Mouse (Mus musculus) embryonic fibroblast, embryonic 13.5 days (primary cell): Measurements from ENCODE around the gene Dnajc16. TPM values are rescaled to one million over a fixed set of nuclear protein-coding genes. Genes with fewer than 3 reads are reported as not detected.
A peak's percentile ranks its signal among the peaks of the same experiment; 100 is the strongest.

ENCODE experiments used
- H3K27ac ChIP-seq: 2 replicates; pipeline ENCODE4 v1.5.1; 2012; ENCODE audit warnings: low read length, control low read depth, inconsistent platforms; ENCODE audit not compliant: insufficient read depth
- H3K4me1 ChIP-seq: 2 replicates; pipeline ENCODE4 v1.6.1; 2011; ENCODE audit warnings: low read length; ENCODE audit not compliant: control insufficient read depth, insufficient read depth
- H3K4me3 ChIP-seq: 2 replicates; pipeline ENCODE4 v1.5.1; 2011; ENCODE audit warnings: mild to moderate bottlenecking, control low read depth, low read length; ENCODE audit not compliant: insufficient read depth
- CTCF ChIP-seq: IDR thresholded peaks from 2 replicates; pipeline ENCODE4 v1.5.1; 2011; ENCODE audit warnings: mild to moderate bottlenecking, control low read depth, low read length, moderate library complexity, borderline replicate concordance; ENCODE audit not compliant: insufficient read depth
- POLR2A ChIP-seq: IDR thresholded peaks from 2 replicates; pipeline ENCODE4 v1.6.1; 2011; ENCODE audit warnings: low read depth, mild to moderate bottlenecking, control low read depth, low read length, moderate library complexity
- polyA plus RNA-seq: library from polyadenylated mRNA; stranded (reverse); fragments of >200 nt; gene quantifications from 2 replicates; pipeline ENCODE4 v1.2.4, GENCODE M21; 2011; ENCODE audit warnings: low read depth; ENCODE audit not compliant: missing spikeins, insufficient read length

Dnajc16 gene
- polyA plus RNA-seq, 1 experiment, result 11.3 TPM

GRCm38 (mm10) chr4:141767353-141768036 is 23.2 kb downstream of the Dnajc16 start:
- Histone ChIP-seq H3K4me3 (no peak overlapping the region), H3K4me1 (peaks cover 8% of the 10 kb centered on the region; the same call in 1 of the 2 replicates), H3K27ac (peak overlapping the region; percentile 85)
- TF ChIP-seq CTCF (no peak), POLR2A (peak; percentile 45; the same call in 1 of the 2 replicates)

- TF ChIP-seq POLR2A (no peak), CTCF (no peak)
- Histone ChIP-seq H3K4me3 (no peak overlapping the region), H3K27ac (peak overlapping the region; percentile 85), H3K4me1 (peaks cover 8% of the 10 kb centered on the region; the same call in 1 of the 2 replicates)
Measured at GRCm38 (mm10) chr4:141766668-141767352, 23.9 kb downstream of the Dnajc16 start.

- no peak overlapping the region for H3K4me3 ChIP-seq
- TF ChIP-seq POLR2A, result no peak
- TF ChIP-seq CTCF, result no peak
- peaks cover 8% of the 10 kb centered on the region; the same call in 1 of the 2 replicates for H3K4me1 ChIP-seq
- peak overlapping the region; percentile 85 for H3K27ac ChIP-seq
Measured at GRCm38 (mm10) chr4:141766316-141766667, 24.4 kb downstream of the Dnajc16 start.

GRCm38 (mm10) chr4:141765008-141765407 is 25.7 kb downstream of the Dnajc16 start:
- Histone ChIP-seq H3K4me3 (no peak overlapping the region), H3K4me1 (peaks cover 8% of the 10 kb centered on the region; the same call in 1 of the 2 replicates), H3K27ac (no peak overlapping the region)
- TF ChIP-seq CTCF (no peak), POLR2A (no peak)

GRCm38 (mm10) chr4:141763476-141763875 is 27.3 kb downstream of the Dnajc16 start:
- H3K4me3 ChIP-seq, result no peak overlapping the region
- H3K27ac ChIP-seq, result no peak overlapping the region
- H3K4me1 ChIP-seq, result peaks cover 8% of the 10 kb centered on the region; the same call in 1 of the 2 replicates
- TF ChIP-seq POLR2A (no peak), CTCF (no peak)

GRCm38 (mm10) chr4:141762102-141762598 is 28.6 kb downstream of the Dnajc16 start:
- Histone ChIP-seq H3K4me1 (peaks cover 4% of the 10 kb centered on the region; the same call in 1 of the 2 replicates), H3K27ac (no peak overlapping the region)
- TF ChIP-seq POLR2A (no peak), CTCF (no peak)

GRCm38 (mm10) chr4:141760942-141761341 is 29.8 kb downstream of the Dnajc16 start:
- H3K4me1 ChIP-seq, result no peaks in the 10 kb centered on the region
- H3K27ac ChIP-seq, result no peak overlapping the region
- no peak overlapping the region for H3K4me3 ChIP-seq
- TF ChIP-seq POLR2A, result no peak
- TF ChIP-seq CTCF, result no peak

More at GRCm38 (mm10) chr4:141762102-141762598, 28.6 kb downstream of the Dnajc16 start:
- no peak overlapping the region for H3K4me3 ChIP-seq

- TF ChIP-seq CTCF (no peak), POLR2A (no peak)
- H3K27ac ChIP-seq, result no peak overlapping the region
- no peak overlapping the region for H3K4me3 ChIP-seq
- H3K4me1 ChIP-seq, result no peaks in the 10 kb centered on the region
Measured at GRCm38 (mm10) chr4:141758874-141759542, 31.7 kb downstream of the Dnajc16 start.

GRCm38 (mm10) chr4:141757124-141757523 is 33.6 kb downstream of the Dnajc16 start:
- Histone ChIP-seq H3K4me1 (no peaks in the 10 kb centered on the region), H3K27ac (no peak overlapping the region), H3K4me3 (no peak overlapping the region)
- TF ChIP-seq CTCF (no peak), POLR2A (no peak)
